Mouse (Mus musculus) heart, adult 2 months (tissue): ENCODE results near the gene Atic. TPM values are rescaled to one million over a fixed set of nuclear protein-coding genes. Genes with fewer than 3 reads are reported as not detected.

ENCODE experiments used
- DNase-seq, 2 experiments: peaks; one replicate each; pipeline ENCODE4 v3.0.0; 2021
- H3K27ac ChIP-seq: fragments of 200-600 bp; 2 replicates; pipeline ENCODE4 v1.8.1; 2022
- H3K27me3 ChIP-seq: fragments of 200-500 bp; 2 replicates; pipeline ENCODE4 v1.6.1; 2012; ENCODE audit warnings: mild to moderate bottlenecking, low read length, inconsistent platforms, mixed read lengths; ENCODE audit not compliant: control insufficient read depth, insufficient read depth
- H3K36me3 ChIP-seq: fragments of 200-500 bp; 2 replicates; pipeline ENCODE4 v1.6.1; 2012; ENCODE audit warnings: low read length, inconsistent platforms; ENCODE audit not compliant: control insufficient read depth, insufficient read depth
- H3K4me1 ChIP-seq: fragments of 200-500 bp; 2 replicates; pipeline ENCODE4 v1.6.1; 2011; ENCODE audit warnings: low read length; ENCODE audit not compliant: control insufficient read depth, insufficient read depth
- H3K4me3 ChIP-seq: fragments of 200-600 bp; 2 replicates; pipeline ENCODE4 v1.8.1; 2022
- H3K79me2 ChIP-seq: fragments of 200-500 bp; replicated peaks from 2 replicates; pipeline ENCODE4 v1.6.1; 2012; ENCODE audit warnings: mild to moderate bottlenecking, inconsistent platforms, low read length, moderate library complexity, mixed read lengths; ENCODE audit not compliant: control insufficient read depth, insufficient read depth
- H3K9ac ChIP-seq: fragments of 200-500 bp; 2 replicates; pipeline ENCODE4 v1.6.1; 2012; ENCODE audit warnings: low read depth, mild to moderate bottlenecking, control low read depth, inconsistent platforms, low read length, mixed read lengths
- CTCF ChIP-seq: fragments of 200-600 bp; IDR thresholded peaks from 2 replicates; pipeline ENCODE4 v1.8.1; 2022; ENCODE audit warnings: antibody characterized with exemption, mild to moderate bottlenecking, moderate library complexity
- EP300 ChIP-seq: fragments of 200-500 bp; IDR thresholded peaks from 2 replicates; pipeline ENCODE4 v1.6.1; 2011; ENCODE audit warnings: low read depth, low read length, control low read depth; ENCODE audit not compliant: insufficient read depth
- POLR2A ChIP-seq: fragments of 200-500 bp; IDR thresholded peaks from 2 replicates; pipeline ENCODE4 v1.6.1; 2011; ENCODE audit warnings: mild to moderate bottlenecking, low read depth, low read length, control low read depth; ENCODE audit not compliant: insufficient read depth
- WGBS: fragments of 180-500 bp; shearing (Covaris S2); methylation state at CpG from one replicate; pipeline ENCODE4 v1.1.7; 2018; 5-methylcytosine and 5-hydroxymethylcytosine counted together
- intact Hi-C: fragments of 180-260 bp; cut with DNase I; formaldehyde crosslinking; loops from one replicate; pipeline ENCODE4 v1.15.1; 2025
- polyA plus RNA-seq: library from polyadenylated mRNA; depleted of rRNA; stranded (reverse); fragments of >200 nt; gene quantifications from 2 replicates; pipeline ENCODE4 v1.2.3, GENCODE M21; 2012
- total RNA-seq, 2 experiments: library from RNA; stranded (reverse); gene quantifications; 2 replicates each; pipeline ENCODE4 v1.2.3; 2021

The Atic gene
- total and polyA plus RNA-seq, 3 experiments: 15.3 to 23.3 (median 21.5) TPM

DNA sequence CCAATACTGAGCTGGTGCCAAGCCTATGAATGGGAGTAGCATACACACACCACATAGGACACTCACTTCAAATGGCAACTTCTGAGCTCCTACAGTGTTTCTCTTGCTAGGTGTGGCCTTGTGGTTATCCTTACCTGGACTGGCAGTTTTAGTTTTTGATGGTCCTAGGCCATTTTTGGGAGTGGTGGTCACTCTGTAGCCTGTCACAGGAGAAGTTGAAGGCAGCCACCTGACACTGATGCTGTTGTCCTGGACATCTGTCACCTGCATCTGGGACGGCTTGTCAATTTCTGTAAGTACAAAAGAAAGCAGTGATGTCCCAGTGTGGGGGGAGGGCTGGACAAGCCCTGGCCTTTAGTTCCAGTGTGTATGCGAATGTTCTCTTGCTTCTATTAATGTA lies 48.8 kb downstream of the Atic start:
- H3K4me3 ChIP-seq: no peak overlapping the region
- intact Hi-C loops: no loop called here
- no peak for TF ChIP-seq POLR2A
- TF ChIP-seq CTCF: no peak
- no peak for TF ChIP-seq EP300
- no peaks in the 10 kb centered on the region for H3K36me3 ChIP-seq
- H3K27ac ChIP-seq: no peak overlapping the region
- no peak for DNase-seq
- no peaks in the 10 kb centered on the region for H3K27me3 ChIP-seq
- WGBS: 89% methylated on average over 2 of the region's 2 CpGs
- no peak overlapping the region for H3K9ac ChIP-seq
- no peaks in the 10 kb centered on the region for H3K79me2 ChIP-seq
- H3K4me1 ChIP-seq: no peaks in the 10 kb centered on the region

GRCm38 (mm10) chr1:71606600-71607325 lies 49.8 kb downstream of the Atic start:
- 83% methylated on average over 8 of the region's 8 CpGs for WGBS

DNA sequence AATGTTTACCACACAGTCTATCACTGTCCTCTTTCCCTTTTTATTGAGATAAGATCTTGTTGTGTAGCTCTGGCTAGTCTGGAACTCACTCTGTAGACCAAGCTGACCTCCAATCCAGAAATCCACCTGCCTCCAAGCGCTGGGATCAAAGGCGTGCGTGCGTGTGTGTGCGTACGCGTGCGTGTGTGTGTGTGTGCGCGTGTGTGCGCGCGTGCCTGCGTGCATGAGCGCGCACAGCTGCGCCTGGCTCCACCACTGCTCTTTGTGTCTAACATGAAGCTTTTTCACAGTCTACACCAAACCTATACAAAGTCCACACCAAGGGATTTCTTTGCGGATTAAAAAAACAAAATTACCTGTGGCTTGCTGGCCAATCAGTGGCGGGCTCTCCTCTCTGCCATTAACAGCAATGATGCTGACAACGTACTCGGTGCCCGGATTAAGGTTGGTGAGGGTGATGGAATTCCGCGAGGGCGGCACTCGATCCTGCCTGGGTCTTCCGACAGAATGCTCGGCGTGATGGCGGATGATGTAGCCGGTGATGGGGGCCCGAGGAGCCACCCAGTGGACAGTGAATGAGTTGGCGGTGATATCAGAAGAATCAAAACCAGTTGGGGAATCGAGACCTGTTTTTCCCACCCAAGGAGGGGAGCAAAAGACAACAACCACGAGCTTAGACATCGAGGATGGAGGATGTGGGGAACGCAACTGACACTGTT lies 52.3 kb downstream of the Atic start:
- no peak for TF ChIP-seq POLR2A
- intact Hi-C loops: no loop called here
- no peak overlapping the region for H3K4me3 ChIP-seq
- H3K27me3 ChIP-seq: no peaks in the 10 kb centered on the region
- H3K4me1 ChIP-seq: no peaks in the 10 kb centered on the region
- H3K79me2 ChIP-seq: no peaks in the 10 kb centered on the region
- 94% methylated on average over 37 of the region's 37 CpGs for WGBS
- H3K36me3 ChIP-seq: no peaks in the 10 kb centered on the region
- no peak overlapping the region for H3K27ac ChIP-seq
- H3K9ac ChIP-seq: no peak overlapping the region
- no peak for DNase-seq

More at GRCm38 (mm10) chr1:71606600-71607325, 49.8 kb downstream of the Atic start:
- Histone ChIP-seq H3K4me1 (no peaks in the 10 kb centered on the region), H3K27ac (no peak overlapping the region), H3K27me3 (no peaks in the 10 kb centered on the region), H3K36me3 (no peaks in the 10 kb centered on the region), H3K9ac (no peak overlapping the region), H3K4me3 (no peak overlapping the region), H3K79me2 (no peaks in the 10 kb centered on the region)
- no peak for DNase-seq
- intact Hi-C loops: no loop called here
- TF ChIP-seq EP300 (no peak), POLR2A (no peak), CTCF (no peak)

DNA sequence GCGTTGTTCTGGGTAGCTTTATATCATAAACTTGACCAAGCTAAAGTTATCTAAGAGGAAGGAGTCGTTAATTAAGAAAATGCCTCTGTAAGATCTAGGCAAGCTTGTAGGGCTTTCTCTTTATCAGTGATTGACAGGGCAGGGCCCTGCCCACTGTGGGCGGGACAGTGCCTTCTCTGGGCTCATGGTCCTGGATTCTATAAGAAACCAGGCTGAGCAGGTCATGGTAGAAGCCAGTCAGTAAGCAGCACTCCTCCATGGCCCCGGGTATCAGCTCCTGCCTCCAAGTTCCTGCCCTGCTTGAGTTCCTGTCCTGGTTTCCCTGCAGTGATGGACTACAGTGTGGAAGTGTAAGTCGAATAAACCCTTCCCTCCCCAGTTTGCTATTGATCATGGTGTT lies 53.0 kb downstream of the Atic start:
- WGBS: 77% methylated on average over 5 of the region's 5 CpGs
- H3K36me3 ChIP-seq: no peaks in the 10 kb centered on the region
- no peak for TF ChIP-seq POLR2A
- TF ChIP-seq CTCF: no peak
- TF ChIP-seq EP300: no peak

DNA sequence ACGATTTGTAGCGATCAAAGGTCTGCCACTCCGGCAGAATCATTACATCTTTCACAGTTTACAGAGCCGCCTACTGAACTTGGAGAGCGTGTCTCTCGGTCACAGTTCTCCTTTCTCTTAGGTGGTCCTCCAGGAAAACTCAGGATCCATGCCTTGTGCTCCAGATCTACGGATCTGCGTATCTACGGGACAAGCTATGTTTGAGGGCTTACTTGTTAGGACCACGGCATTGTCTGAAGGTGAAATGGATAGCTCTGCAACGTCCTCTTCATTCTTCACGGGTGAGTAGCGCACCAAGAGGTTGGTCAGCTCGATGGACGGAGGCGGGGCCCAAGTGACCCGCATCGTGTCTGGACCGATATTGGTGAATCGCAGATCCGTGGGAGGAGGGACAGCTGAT lies 55.3 kb downstream of the Atic start:
- Histone ChIP-seq H3K4me1 (no peaks in the 10 kb centered on the region), H3K9ac (no peak overlapping the region), H3K27ac (no peak overlapping the region), H3K79me2 (no peaks in the 10 kb centered on the region), H3K4me3 (no peak overlapping the region), H3K27me3 (no peaks in the 10 kb centered on the region), H3K36me3 (no peaks in the 10 kb centered on the region)
- 93% methylated on average over 21 of the region's 21 CpGs for WGBS
- no peak for DNase-seq
- intact Hi-C loops: no loop called here
- TF ChIP-seq POLR2A (no peak), EP300 (no peak), CTCF (no peak)

More for the DNA sequence above, 53.0 kb downstream of the Atic start:
- intact Hi-C loops: no loop called here
- no peaks in the 10 kb centered on the region for H3K4me1 ChIP-seq
- no peak overlapping the region for H3K27ac ChIP-seq
- H3K9ac ChIP-seq: no peak overlapping the region
- no peaks in the 10 kb centered on the region for H3K27me3 ChIP-seq
- H3K79me2 ChIP-seq: no peaks in the 10 kb centered on the region
- H3K4me3 ChIP-seq: no peak overlapping the region
- DNase-seq: no peak
